Mouse (Mus musculus): ENCODE measurements around the gene Rara.

Gene Rara

GRCm38 (mm10) chr11:99010706-99011105 is 83.1 kb downstream of the Rara start:
- no peak for DNase-seq

- DNase-seq: no peak
These were observed 86.2 kb downstream of the Rara start for GRCm38 (mm10) chr11:99013856-99014255.

DNA sequence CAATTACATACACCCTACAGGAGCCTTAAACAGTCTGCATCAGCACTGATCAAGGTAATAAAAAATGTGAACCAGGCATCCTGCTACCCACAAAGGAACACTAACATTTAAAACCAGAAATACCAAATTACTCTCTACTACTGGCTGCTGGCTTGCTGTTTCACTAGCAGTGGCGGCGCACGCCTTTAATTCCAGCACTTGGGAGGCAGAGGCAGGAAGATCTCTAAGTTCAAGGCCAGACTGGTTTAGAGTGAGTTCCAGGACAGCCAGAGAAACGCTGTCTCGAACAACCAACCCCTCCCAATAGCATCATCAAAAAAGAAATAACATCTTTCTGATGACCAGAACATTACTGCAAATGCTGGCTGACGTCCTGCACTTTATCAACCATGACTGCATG is 92.2 kb downstream of the Rara start:
- no peak for DNase-seq

- DNase-seq: no peak
These were observed 94.8 kb downstream of the Rara start for GRCm38 (mm10) chr11:99022384-99022933.

GRCm38 (mm10) chr11:99023094-99023493 is 95.5 kb downstream of the Rara start:
- no peak for DNase-seq

GRCm38 (mm10) chr11:99023500-99024467 is 96.2 kb downstream of the Rara start, which contains the start of gene Top2a:
Gene Top2a, minus strand, starts transcription at chr11:99024189.
- DNase-seq: peak; percentile 98

Measured in kidney, adult 18-20 months (tissue).